Mouse (Mus musculus) forebrain, embryonic 16.5 days (tissue): ENCODE results near the gene Chrne. TPM values are rescaled to one million over a fixed set of nuclear protein-coding genes. Genes with fewer than 3 reads are reported as not detected.

Experiments used
- ATAC-seq: fragments of 200-750 bp; cut with Nextera tagmentation; 2 replicates; pipeline ENCODE4 v1.8.0; 2017; ENCODE audit warnings: mild to moderate bottlenecking, moderate library complexity
- H3K27ac ChIP-seq: fragments of 300-500 bp; sonication (generic); 2 replicates; pipeline ENCODE4 v1.5.1; 2014; ENCODE audit warnings: low read length, control low read depth
- H3K27me3 ChIP-seq: fragments of 300-500 bp; sonication (generic); replicated peaks from 2 replicates; pipeline ENCODE4 v1.6.1; 2014; ENCODE audit warnings: low read length; ENCODE audit not compliant: control insufficient read depth, insufficient read depth
- H3K36me3 ChIP-seq: fragments of 300-500 bp; sonication (generic); 2 replicates; pipeline ENCODE4 v1.6.1; 2014; ENCODE audit not compliant: control insufficient read depth, insufficient read depth
- H3K4me1 ChIP-seq: fragments of 300-500 bp; sonication (generic); replicated peaks from 2 replicates; pipeline ENCODE4 v1.6.1; 2014; ENCODE audit warnings: low read length; ENCODE audit not compliant: control insufficient read depth, insufficient read depth
- H3K4me2 ChIP-seq: fragments of 300-500 bp; sonication (generic); 2 replicates; pipeline ENCODE4 v1.6.1; 2014; ENCODE audit warnings: mild to moderate bottlenecking, low read length, control low read depth
- H3K4me3 ChIP-seq: fragments of 300-500 bp; sonication (generic); replicated peaks from 2 replicates; pipeline ENCODE4 v1.5.1; 2014; ENCODE audit warnings: mild to moderate bottlenecking, low read length, control low read depth
- H3K9ac ChIP-seq: fragments of 300-500 bp; sonication (generic); replicated peaks from 2 replicates; pipeline ENCODE4 v1.6.1; 2014; ENCODE audit warnings: low read depth, low read length, control low read depth
- H3K9me3 ChIP-seq: fragments of 300-500 bp; sonication (generic); 2 replicates; pipeline ENCODE4 v1.6.1; 2016; ENCODE audit warnings: low read length; ENCODE audit not compliant: control insufficient read depth
- WGBS: fragments of 180-500 bp; shearing (Covaris S2); extraction: QIAGEN DNeasy Blood & Tissue Kit; methylation state at CpG from one replicate; pipeline ENCODE4 v1.1.7; 2014; 5-methylcytosine and 5-hydroxymethylcytosine counted together
- polyA plus RNA-seq: library from polyadenylated mRNA; unstranded; fragments of >200 nt; fragmentation: Nextera tagmentation; extraction: Ambion mirVana; gene quantifications from 2 replicates; pipeline ENCODE4 v1.2.1, GENCODE M21; 2015

The Chrne gene
- polyA plus RNA-seq, 1 experiment from 2014 or later: 0.39 TPM

GRCm38 (mm10) chr11:70637764-70638163 lies 18.7 kb upstream of the Chrne start:
- Histone ChIP-seq H3K4me1 (no peaks in the 10 kb centered on the region), H3K9me3 (no peaks in the 10 kb centered on the region), H3K9ac (no peak overlapping the region), H3K4me2 (no peak overlapping the region), H3K27ac (no peak overlapping the region), H3K36me3 (no peaks in the 10 kb centered on the region), H3K4me3 (no peak overlapping the region), H3K27me3 (no peaks in the 10 kb centered on the region)
- ATAC-seq: no peak
- 82% methylated on average over 1 of the region's 1 CpGs for WGBS

- Histone ChIP-seq H3K27ac (no peak overlapping the region), H3K27me3 (no peaks in the 10 kb centered on the region), H3K4me1 (no peaks in the 10 kb centered on the region), H3K4me3 (no peak overlapping the region), H3K4me2 (no peak overlapping the region), H3K9ac (no peak overlapping the region), H3K36me3 (no peaks in the 10 kb centered on the region), H3K9me3 (no peaks in the 10 kb centered on the region)
- 82% methylated on average over 4 of the region's 4 CpGs for WGBS
- ATAC-seq: no peak
Observed at GRCm38 (mm10) chr11:70635601-70636000, 16.6 kb upstream of the Chrne start.

GRCm38 (mm10) chr11:70630129-70630528 lies 11.1 kb upstream of the Chrne start:
- no peak overlapping the region for H3K27ac ChIP-seq
- ATAC-seq: no peak
- H3K4me2 ChIP-seq: no peak overlapping the region
- H3K4me1 ChIP-seq: no peaks in the 10 kb centered on the region
- H3K9ac ChIP-seq: no peak overlapping the region
- H3K36me3 ChIP-seq: no peaks in the 10 kb centered on the region
- no peak overlapping the region for H3K4me3 ChIP-seq
- H3K9me3 ChIP-seq: no peaks in the 10 kb centered on the region
- WGBS: 77% methylated on average over 7 of the region's 7 CpGs
- H3K27me3 ChIP-seq: no peaks in the 10 kb centered on the region

GRCm38 (mm10) chr11:70629557-70629956 lies 10.5 kb upstream of the Chrne start:
- no peaks in the 10 kb centered on the region for H3K27me3 ChIP-seq
- no peak overlapping the region for H3K4me2 ChIP-seq
- H3K9ac ChIP-seq: no peak overlapping the region
- no peaks in the 10 kb centered on the region for H3K36me3 ChIP-seq
- H3K4me1 ChIP-seq: no peaks in the 10 kb centered on the region
- H3K27ac ChIP-seq: no peak overlapping the region
- ATAC-seq: no peak
- H3K4me3 ChIP-seq: no peak overlapping the region
- WGBS: 51% methylated on average over 5 of the region's 5 CpGs
- no peaks in the 10 kb centered on the region for H3K9me3 ChIP-seq

GRCm38 (mm10) chr11:70628431-70628830 lies 9.4 kb upstream of the Chrne start:
- no peaks in the 10 kb centered on the region for H3K9me3 ChIP-seq
- H3K4me1 ChIP-seq: no peaks in the 10 kb centered on the region
- H3K27ac ChIP-seq: no peak overlapping the region
- H3K4me2 ChIP-seq: no peak overlapping the region
- no peak overlapping the region for H3K9ac ChIP-seq
- no peaks in the 10 kb centered on the region for H3K36me3 ChIP-seq
- 77% methylated on average over 2 of the region's 2 CpGs for WGBS
- H3K4me3 ChIP-seq: no peak overlapping the region
- H3K27me3 ChIP-seq: no peaks in the 10 kb centered on the region
- ATAC-seq: no peak

- no peak for ATAC-seq
- Histone ChIP-seq H3K9me3 (no peaks in the 10 kb centered on the region), H3K4me2 (no peak overlapping the region), H3K27ac (no peak overlapping the region), H3K4me1 (no peaks in the 10 kb centered on the region), H3K4me3 (no peak overlapping the region), H3K27me3 (no peaks in the 10 kb centered on the region), H3K36me3 (no peaks in the 10 kb centered on the region), H3K9ac (no peak overlapping the region)
- 72% methylated on average over 4 of the region's 4 CpGs for WGBS
Observed at GRCm38 (mm10) chr11:70626877-70627276, 7.9 kb upstream of the Chrne start.

GRCm38 (mm10) chr11:70625473-70625872 lies 6.5 kb upstream of the Chrne start:
- Histone ChIP-seq H3K4me1 (no peaks in the 10 kb centered on the region), H3K4me2 (no peak overlapping the region), H3K27me3 (no peaks in the 10 kb centered on the region), H3K27ac (no peak overlapping the region), H3K4me3 (no peak overlapping the region), H3K9me3 (no peaks in the 10 kb centered on the region), H3K36me3 (no peaks in the 10 kb centered on the region), H3K9ac (no peak overlapping the region)
- 46% methylated on average over 4 of the region's 4 CpGs for WGBS
- ATAC-seq: no peak

- Histone ChIP-seq H3K4me1 (no peaks in the 10 kb centered on the region), H3K9me3 (no peaks in the 10 kb centered on the region), H3K4me3 (no peak overlapping the region), H3K4me2 (no peak overlapping the region), H3K36me3 (no peaks in the 10 kb centered on the region), H3K27ac (no peak overlapping the region), H3K9ac (no peak overlapping the region), H3K27me3 (no peaks in the 10 kb centered on the region)
- no peak for ATAC-seq
- 80% methylated on average over 10 of the region's 10 CpGs for WGBS
Observed at GRCm38 (mm10) chr11:70623053-70623742, 4.2 kb upstream of the Chrne start.

- H3K36me3 ChIP-seq: no peaks in the 10 kb centered on the region
- ATAC-seq: no peak
- no peak overlapping the region for H3K27ac ChIP-seq
- no peaks in the 10 kb centered on the region for H3K27me3 ChIP-seq
- WGBS: 44% methylated on average over 7 of the region's 7 CpGs
- no peak overlapping the region for H3K9ac ChIP-seq
- no peaks in the 10 kb centered on the region for H3K4me1 ChIP-seq
- no peak overlapping the region for H3K4me3 ChIP-seq
- H3K9me3 ChIP-seq: no peaks in the 10 kb centered on the region
- H3K4me2 ChIP-seq: no peak overlapping the region
Observed at GRCm38 (mm10) chr11:70621972-70622814, 3.2 kb upstream of the Chrne start.
